Mouse (Mus musculus) ES-E14 (cell line): ENCODE measurements around the gene Klhl26.

Source experiments
- CHD2 ChIP-seq: IDR thresholded peaks from 2 replicates; pipeline ENCODE4 v1.6.1; 2014; ENCODE audit warnings: mild to moderate bottlenecking, low read depth, low read length, inconsistent platforms
- HCFC1 ChIP-seq: IDR thresholded peaks from 2 replicates; pipeline ENCODE4 v1.6.1; 2012; ENCODE audit warnings: low read length, inconsistent platforms, borderline replicate concordance; ENCODE audit not compliant: insufficient read depth
- ZC3H11A ChIP-seq: IDR thresholded peaks from 2 replicates; pipeline ENCODE4 v1.6.1; 2012; ENCODE audit warnings: low read depth, mild to moderate bottlenecking, inconsistent platforms, low read length, borderline replicate concordance

DNA sequence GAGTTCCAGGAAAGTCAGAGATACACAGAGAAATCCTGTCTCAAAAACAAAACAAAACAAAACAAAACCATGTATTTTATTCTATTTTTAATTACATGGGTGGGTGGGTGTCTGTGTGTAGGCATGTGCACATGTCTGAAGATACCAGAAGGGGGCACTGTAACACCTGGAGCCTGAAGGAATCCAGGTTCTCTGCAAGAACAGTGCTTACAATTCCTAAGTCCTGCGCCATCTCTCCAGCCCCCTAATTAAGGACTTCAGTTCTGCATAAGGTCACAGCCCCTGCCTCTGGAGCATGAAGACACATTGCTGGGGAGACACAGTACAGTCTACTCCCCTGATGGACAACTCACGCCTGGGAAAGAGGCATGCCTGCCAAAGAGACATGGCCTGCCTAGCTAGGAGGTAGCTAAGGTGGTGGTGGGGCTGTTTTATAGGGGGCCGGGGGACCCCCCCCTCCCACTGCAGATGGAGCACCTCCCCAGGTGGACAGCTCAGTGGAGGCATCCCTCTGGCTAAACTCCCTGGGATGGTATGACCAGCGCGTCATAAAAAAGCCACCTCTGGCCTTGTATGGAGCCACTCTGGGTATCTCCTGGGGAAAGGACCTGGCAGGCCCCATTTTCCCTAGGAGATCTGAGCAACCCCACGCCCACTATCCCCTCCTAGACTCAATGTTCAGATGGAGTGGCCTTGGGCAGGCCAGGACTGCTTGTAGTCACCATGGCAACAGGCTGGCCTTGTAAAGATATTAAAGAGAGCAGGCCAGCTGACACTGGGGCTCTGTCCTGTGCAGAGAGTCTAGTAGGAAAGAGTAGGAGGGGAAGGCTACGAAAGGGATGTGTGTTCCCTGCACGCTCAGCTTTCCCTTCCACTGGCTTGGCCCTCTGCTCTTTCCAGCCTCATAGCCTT is 61.0 kb downstream of the Klhl26 start:
- TF ChIP-seq CHD2: no peak
- no peak for TF ChIP-seq HCFC1
- 0 out of 2 replicates have a peak, but pooled peaks have one; percentile 14 for TF ChIP-seq ZC3H11A
